Mouse (Mus musculus) heart, postnatal 0 days (tissue): ENCODE measurements at regions not wholly inside any gene's neighbourhood (a gene's known extent, or its start where the extent isn't known, plus 50 kb on each side); places are given as distances from the start of the nearest gene placed in this dataset.

Experiments
- CTCF ChIP-seq: IDR thresholded peaks from 2 replicates; pipeline ENCODE4 v1.5.1; 2016; ENCODE audit warnings: antibody characterized with exemption, control low read depth, low read depth
- EP300 ChIP-seq: IDR thresholded peaks from 2 replicates; pipeline ENCODE4 v1.6.1; 2016; ENCODE audit warnings: antibody characterized with exemption, low read depth

DNA sequence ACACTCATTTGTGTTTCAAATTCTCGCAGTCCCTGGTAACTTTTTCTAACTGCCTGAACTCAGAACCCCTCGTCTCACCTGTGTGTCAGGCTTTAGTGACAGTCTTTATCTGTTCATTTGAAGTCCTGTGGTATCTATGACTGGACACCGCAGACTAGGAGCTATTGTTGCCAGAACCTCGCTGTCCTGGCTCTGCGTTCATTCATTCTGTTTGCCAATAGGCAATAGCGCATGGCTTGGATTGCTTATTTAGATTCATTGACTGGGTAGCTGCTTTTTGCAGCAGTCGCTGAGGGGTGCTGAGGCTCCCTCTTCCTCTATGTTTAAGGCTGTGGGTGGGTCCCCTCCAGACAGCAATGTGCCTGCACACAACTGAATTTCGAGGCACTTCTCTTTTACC, 144.6 kb upstream of the Cops8 start:
- TF ChIP-seq CTCF (no peak), EP300 (no peak)
